Mouse (Mus musculus): ENCODE data around the gene Mitf. TPM values are rescaled to one million over a fixed set of nuclear protein-coding genes. Genes with fewer than 3 reads are reported as not detected.

Mitf gene
- polyA plus RNA-seq, 1 experiment from 2014 or later: 1.5 TPM

GRCm38 (mm10) chr6:97937139-97937538, 130.3 kb downstream of the Mitf start:
- DNase-seq (ENCODE audit: low spot score) (no peak), ATAC-seq (ENCODE audit: low FRiP score, low TSS enrichment) (no peak)
- H3K4me2 ChIP-seq (replicated peaks; ENCODE audit: low read depth): no peak overlapping the region
- H3K27me3 ChIP-seq (ENCODE audit: control insufficient read depth, insufficient read depth, low read length): no peaks in the 10 kb centered on the region
- H3K4me1 ChIP-seq (replicated peaks; ENCODE audit: control insufficient read depth, insufficient read depth): no peaks in the 10 kb centered on the region
- TF ChIP-seq EP300 (optimal IDR thresholded peaks at IDR 0.05): no peak
- TF ChIP-seq CTCF (IDR thresholded peaks at IDR 0.05; ENCODE audit: low read depth): no peak
- H3K4me3 ChIP-seq (ENCODE audit: low read depth, low read length): no peak overlapping the region
- H3K9ac ChIP-seq (ENCODE audit: low read length): no peak overlapping the region
- no peaks in the 10 kb centered on the region for H3K9me3 ChIP-seq (ENCODE audit: control insufficient read depth, low read length)
- no peaks in the 10 kb centered on the region for H3K36me3 ChIP-seq (ENCODE audit: control insufficient read depth, insufficient read depth, low read length)
- 82% methylated on average over 5 of the region's 5 CpGs for WGBS
- H3K27ac ChIP-seq (replicated peaks): no peak overlapping the region

DNA sequence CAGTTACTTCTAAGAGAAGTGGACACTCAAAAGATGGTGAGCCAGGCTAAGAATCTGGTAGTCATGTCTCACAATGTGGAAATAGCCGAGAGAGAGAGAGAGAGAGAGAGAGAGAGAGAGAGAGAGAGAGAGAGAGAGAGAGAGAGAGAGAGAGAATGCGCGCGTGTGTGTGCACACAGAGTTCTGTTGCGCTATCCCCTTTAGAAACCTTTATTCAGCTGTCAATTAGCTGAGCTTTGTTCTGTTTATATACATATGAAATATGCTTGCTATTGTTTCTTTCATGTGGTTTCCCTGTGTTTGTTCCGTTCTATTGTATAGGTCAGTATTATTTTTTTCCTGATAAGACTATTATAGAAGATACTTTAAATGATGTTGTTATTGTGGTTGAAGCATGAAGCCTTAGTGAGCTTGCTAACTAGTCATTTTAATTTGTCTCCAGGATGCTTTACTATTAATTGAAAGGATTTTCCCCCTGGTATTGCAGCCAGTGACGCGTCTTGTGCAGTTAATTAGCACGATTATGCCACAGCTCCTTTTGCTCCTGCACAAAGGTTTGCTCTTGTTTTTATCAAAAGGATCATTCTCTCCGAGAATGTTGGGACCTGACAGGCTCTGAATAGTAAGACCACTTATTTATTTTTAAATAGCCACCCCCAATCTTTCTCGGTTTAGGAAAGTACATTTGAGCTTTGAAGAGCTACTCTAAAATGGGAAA, 131.2 kb downstream of the Mitf start:
- no peaks in the 10 kb centered on the region for H3K9me3 ChIP-seq (ENCODE audit: control insufficient read depth, low read length)
- ATAC-seq (ENCODE audit: low FRiP score, low TSS enrichment): no peak
- H3K4me2 ChIP-seq (replicated peaks; ENCODE audit: low read depth): no peak overlapping the region
- no peaks in the 10 kb centered on the region for H3K27me3 ChIP-seq (ENCODE audit: control insufficient read depth, insufficient read depth, low read length)
- H3K36me3 ChIP-seq (ENCODE audit: control insufficient read depth, insufficient read depth, low read length): no peaks in the 10 kb centered on the region
- no peak overlapping the region for H3K9ac ChIP-seq (ENCODE audit: low read length)
- H3K27ac ChIP-seq (replicated peaks): no peak overlapping the region
- no peaks in the 10 kb centered on the region for H3K4me1 ChIP-seq (replicated peaks; ENCODE audit: control insufficient read depth, insufficient read depth)
- DNase-seq (ENCODE audit: low spot score): no peak
- TF ChIP-seq EP300 (optimal IDR thresholded peaks at IDR 0.05) (no peak), CTCF (IDR thresholded peaks at IDR 0.05; ENCODE audit: low read depth) (no peak)
- 65% methylated on average over 11 of the region's 11 CpGs for WGBS
- H3K4me3 ChIP-seq (ENCODE audit: low read depth, low read length): no peak overlapping the region

DNA sequence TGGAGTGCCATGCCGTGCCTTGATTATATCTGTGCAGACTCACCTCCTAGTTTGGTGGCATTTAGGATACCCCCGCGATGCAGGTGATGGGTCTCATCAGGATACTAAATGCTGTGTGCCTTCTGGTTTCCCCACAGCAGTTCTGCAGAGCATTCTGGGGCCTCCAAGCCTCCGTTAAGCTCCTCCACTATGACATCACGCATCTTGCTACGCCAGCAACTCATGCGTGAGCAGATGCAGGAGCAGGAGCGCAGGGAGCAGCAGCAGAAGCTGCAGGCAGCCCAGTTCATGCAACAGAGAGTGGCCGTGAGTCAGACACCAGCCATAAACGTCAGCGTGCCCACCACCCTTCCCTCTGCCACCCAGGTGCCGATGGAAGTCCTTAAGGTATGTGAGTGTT, 134.1 kb downstream of the Mitf start:
- WGBS: 86% methylated on average over 12 of the region's 12 CpGs
- DNase-seq (ENCODE audit: low spot score): no peak
- no peak for ATAC-seq (ENCODE audit: low FRiP score, low TSS enrichment)

DNA sequence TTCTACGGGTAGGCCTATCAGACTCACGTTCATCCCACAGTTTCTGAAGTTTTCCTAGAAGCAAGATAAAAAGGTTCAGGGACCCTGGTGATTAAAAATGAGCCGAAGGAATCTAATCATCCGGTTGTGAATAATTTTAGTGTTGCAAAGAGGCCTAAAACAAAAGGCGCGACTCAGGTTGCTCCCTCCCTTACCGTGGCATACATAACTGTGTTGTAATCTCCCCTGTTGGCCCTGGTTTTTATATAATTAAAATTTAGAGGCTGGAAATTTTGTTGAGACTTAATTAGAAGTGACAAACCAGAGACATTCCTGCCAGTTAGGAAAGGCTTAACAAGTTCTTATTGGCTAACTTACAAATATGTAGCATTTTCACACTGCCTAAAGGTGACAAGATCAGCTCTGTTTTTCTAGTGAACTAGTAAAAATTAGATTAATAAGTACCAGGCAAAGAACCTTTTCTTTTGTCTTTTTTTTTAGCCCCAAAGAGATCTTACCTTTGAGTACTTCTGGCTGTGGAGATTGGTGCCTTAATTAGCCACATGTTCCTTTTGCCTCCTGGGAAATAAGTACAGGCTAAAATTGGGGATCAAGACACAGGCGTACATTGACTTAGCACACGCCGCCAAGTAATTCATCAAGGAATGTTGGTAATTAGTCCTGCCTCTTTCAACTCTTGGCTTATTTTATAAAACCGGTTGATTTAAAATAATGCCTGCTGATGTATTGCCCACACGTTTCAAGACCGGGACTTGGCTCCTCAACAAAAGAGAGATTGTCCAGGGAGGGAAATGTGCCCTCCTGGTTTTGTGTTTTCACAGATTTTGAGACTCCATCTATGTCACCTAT, 143.4 kb downstream of the Mitf start:
- Histone ChIP-seq H3K27me3 (ENCODE audit: control insufficient read depth, insufficient read depth, low read length) (no peaks in the 10 kb centered on the region), H3K9ac (ENCODE audit: low read length) (no peak overlapping the region), H3K36me3 (ENCODE audit: control insufficient read depth, insufficient read depth, low read length) (no peaks in the 10 kb centered on the region), H3K9me3 (ENCODE audit: control insufficient read depth, low read length) (no peaks in the 10 kb centered on the region), H3K27ac (replicated peaks) (no peak overlapping the region), H3K4me2 (replicated peaks; ENCODE audit: low read depth) (no peak overlapping the region), H3K4me3 (ENCODE audit: low read depth, low read length) (no peak overlapping the region), H3K4me1 (replicated peaks; ENCODE audit: control insufficient read depth, insufficient read depth) (no peaks in the 10 kb centered on the region)
- TF ChIP-seq CTCF (IDR thresholded peaks at IDR 0.05; ENCODE audit: low read depth) (no peak), EP300 (optimal IDR thresholded peaks at IDR 0.05) (no peak)
- ATAC-seq (ENCODE audit: low FRiP score, low TSS enrichment): no peak
- 70% methylated on average over 13 of the region's 13 CpGs for WGBS
- no peak for DNase-seq (ENCODE audit: low spot score)

More for the DNA sequence above, 134.1 kb downstream of the Mitf start:
- Histone ChIP-seq H3K4me1 (replicated peaks; ENCODE audit: control insufficient read depth, insufficient read depth) (no peaks in the 10 kb centered on the region), H3K9ac (ENCODE audit: low read length) (no peak overlapping the region), H3K9me3 (ENCODE audit: control insufficient read depth, low read length) (no peaks in the 10 kb centered on the region), H3K27me3 (ENCODE audit: control insufficient read depth, insufficient read depth, low read length) (no peaks in the 10 kb centered on the region), H3K4me3 (ENCODE audit: low read depth, low read length) (no peak overlapping the region), H3K4me2 (replicated peaks; ENCODE audit: low read depth) (no peak overlapping the region), H3K36me3 (ENCODE audit: control insufficient read depth, insufficient read depth, low read length) (no peaks in the 10 kb centered on the region), H3K27ac (replicated peaks) (no peak overlapping the region)
- no peak for TF ChIP-seq CTCF (IDR thresholded peaks at IDR 0.05; ENCODE audit: low read depth)
- TF ChIP-seq EP300 (optimal IDR thresholded peaks at IDR 0.05): no peak

DNA sequence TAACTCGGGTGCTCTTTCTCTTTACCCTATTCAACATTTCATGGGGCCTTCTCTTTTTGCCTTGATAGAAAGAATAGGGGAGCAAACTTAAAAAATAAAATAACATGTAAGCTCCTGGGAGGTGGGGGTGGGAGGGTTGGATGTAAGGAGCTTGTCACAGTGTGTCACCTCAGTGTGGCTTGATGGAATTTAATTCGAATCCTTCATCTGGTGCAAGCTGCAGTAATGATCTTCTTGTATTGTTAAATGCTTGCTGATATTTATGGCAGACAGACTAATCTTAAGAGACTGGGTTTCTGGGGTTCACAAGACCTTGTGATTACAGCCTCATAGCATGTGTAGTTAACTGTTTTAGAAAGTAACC, 144.0 kb downstream of the Mitf start:
- H3K4me1 ChIP-seq (replicated peaks; ENCODE audit: control insufficient read depth, insufficient read depth): no peaks in the 10 kb centered on the region
- no peaks in the 10 kb centered on the region for H3K9me3 ChIP-seq (ENCODE audit: control insufficient read depth, low read length)
- H3K9ac ChIP-seq (ENCODE audit: low read length): no peak overlapping the region
- no peaks in the 10 kb centered on the region for H3K27me3 ChIP-seq (ENCODE audit: control insufficient read depth, insufficient read depth, low read length)
- no peak overlapping the region for H3K4me3 ChIP-seq (ENCODE audit: low read depth, low read length)
- H3K27ac ChIP-seq (replicated peaks): no peak overlapping the region
- WGBS: 63% methylated on average over 2 of the region's 2 CpGs
- TF ChIP-seq CTCF (IDR thresholded peaks at IDR 0.05; ENCODE audit: low read depth) (no peak), EP300 (optimal IDR thresholded peaks at IDR 0.05) (no peak)
- ATAC-seq (ENCODE audit: low FRiP score, low TSS enrichment) (no peak), DNase-seq (ENCODE audit: low spot score) (no peak)
- no peak overlapping the region for H3K4me2 ChIP-seq (replicated peaks; ENCODE audit: low read depth)
- no peaks in the 10 kb centered on the region for H3K36me3 ChIP-seq (ENCODE audit: control insufficient read depth, insufficient read depth, low read length)

DNA sequence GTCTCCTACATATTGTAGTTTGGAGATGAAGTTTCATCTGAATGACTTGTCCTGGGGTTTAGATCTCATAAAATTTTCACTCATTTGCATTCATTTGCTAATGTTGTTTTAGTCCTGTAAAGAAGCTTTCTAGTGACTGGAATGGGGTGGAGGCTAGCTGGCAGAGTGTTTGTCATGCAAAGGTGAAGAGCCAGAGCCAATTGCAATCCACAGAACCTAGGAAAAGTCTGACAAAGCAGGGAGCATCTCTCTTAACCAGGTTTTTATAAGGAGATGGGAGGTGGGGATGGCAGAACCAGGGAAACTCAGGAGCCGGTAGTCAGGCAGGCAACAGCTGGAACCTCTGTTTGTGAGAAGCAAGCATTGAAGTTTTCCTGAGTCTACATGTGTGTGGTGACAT, 144.9 kb downstream of the Mitf start:
- ATAC-seq (ENCODE audit: low FRiP score, low TSS enrichment): no peak
- H3K9me3 ChIP-seq (ENCODE audit: control insufficient read depth, low read length): no peaks in the 10 kb centered on the region
- H3K4me1 ChIP-seq (replicated peaks; ENCODE audit: control insufficient read depth, insufficient read depth): no peaks in the 10 kb centered on the region
- no peaks in the 10 kb centered on the region for H3K36me3 ChIP-seq (ENCODE audit: control insufficient read depth, insufficient read depth, low read length)
- DNase-seq (ENCODE audit: low spot score): no peak
- H3K27ac ChIP-seq (replicated peaks): no peak overlapping the region
- no peak overlapping the region for H3K9ac ChIP-seq (ENCODE audit: low read length)
- no peak overlapping the region for H3K4me2 ChIP-seq (replicated peaks; ENCODE audit: low read depth)
- H3K4me3 ChIP-seq (ENCODE audit: low read depth, low read length): no peak overlapping the region
- no peak for TF ChIP-seq CTCF (IDR thresholded peaks at IDR 0.05; ENCODE audit: low read depth)
- no peak for TF ChIP-seq EP300 (optimal IDR thresholded peaks at IDR 0.05)
- 71% methylated on average over 1 of the region's 1 CpGs for WGBS
- H3K27me3 ChIP-seq (ENCODE audit: control insufficient read depth, insufficient read depth, low read length): no peaks in the 10 kb centered on the region
